Mouse (Mus musculus) cerebellum, postnatal 25 days (tissue): ENCODE measurements around the gene Car5a.
A peak's percentile ranks its signal among the peaks of the same experiment; 100 is the strongest.

Source experiments
- DNase-seq, 2 experiments: peaks; one replicate each; pipeline ENCODE4 v3.0.0; 2021; ENCODE audit warnings: mixed read lengths in 2 of 2

Car5a gene

DNA sequence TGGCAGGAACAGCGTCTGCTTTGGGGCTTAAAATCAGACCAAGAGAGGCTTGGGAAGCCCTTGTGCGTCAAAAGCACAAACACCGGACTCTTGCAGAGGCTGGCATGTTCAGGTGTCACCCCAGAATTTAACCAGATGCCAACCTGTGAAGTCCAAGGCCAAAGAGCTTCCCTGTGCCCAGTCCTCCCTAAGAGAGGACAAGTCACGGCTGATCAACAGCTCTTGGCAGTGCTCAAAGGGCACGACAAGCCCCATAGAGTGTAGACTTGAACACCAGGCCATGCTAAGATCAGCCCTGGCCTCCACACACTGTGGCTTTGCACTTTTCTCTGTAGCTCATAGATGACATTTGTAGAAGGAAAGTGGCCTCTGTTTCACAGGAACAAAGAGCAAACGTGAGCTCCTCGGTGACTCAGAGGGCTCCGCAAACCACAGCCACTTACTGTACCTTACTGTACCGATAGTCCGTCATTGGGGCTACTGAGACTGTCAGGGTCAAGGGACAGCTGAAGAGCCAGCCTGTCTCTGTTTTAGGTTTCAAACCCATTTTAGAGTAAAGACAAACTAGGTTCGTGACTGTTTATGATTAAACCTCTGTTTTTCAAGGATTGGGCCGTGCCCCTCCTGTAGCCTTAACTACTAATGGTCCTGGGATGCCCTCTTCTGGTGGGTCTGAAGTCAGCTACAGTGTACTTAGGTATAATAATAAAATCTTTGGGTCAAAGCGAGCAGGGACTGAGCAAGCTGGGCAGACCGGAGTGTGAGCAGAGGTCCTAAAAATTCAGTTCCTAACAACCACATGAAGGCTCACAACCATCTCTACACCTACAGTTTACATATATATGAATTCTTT lies 11.8 kb downstream of the Car5a start:
- DNase-seq, result no peak

DNA sequence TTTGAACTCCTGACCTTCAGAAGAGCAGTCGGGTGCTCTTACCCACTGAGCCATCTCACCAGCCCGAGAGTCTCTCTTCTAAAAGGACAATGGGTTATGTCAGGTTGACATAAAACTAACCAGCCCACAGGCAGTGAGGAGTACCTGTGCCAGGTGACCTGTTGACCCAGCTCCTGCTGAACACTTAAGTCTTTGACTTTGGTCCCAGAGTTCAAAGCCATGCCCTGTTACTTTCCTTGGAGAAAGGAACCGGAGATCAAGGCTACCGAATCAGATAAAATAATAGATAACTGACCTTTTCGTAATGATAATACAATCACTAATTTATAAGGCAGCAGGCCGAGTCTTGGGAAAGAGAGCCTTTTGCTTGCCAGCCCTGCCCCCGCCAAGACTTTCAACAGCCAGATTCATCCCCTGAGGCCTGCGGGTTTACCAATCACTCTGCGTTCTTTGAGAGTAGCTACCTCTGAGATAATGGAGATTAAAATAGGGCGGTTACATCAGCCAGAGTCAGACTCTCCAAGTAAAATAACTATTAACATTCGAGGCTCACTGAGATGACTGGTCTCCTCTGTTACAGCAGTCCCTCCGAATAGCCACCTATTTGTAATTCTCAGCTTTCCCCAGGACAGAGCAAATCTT lies 12.6 kb downstream of the Car5a start:
- DNase-seq, result no peak

DNA sequence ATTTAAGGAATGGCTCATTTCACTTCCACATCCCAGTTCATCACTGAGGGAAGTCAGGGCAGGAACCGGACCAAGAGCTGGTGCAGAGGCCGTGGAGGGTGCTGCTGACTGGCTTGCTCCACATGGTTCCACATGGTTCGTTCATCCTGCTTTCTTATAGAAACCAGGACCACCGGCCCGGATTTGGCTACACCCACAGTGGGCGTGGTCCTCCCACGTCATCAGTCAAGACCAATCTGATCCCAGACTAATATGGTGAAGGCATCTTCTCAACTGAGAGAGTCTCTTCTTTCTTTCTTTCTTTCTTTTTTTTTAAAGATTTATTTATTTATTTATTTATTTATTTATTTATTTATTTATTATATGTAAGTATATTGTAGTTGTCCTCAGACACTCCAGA lies 13.1 kb downstream of the Car5a start:
- no peak for DNase-seq

DNA sequence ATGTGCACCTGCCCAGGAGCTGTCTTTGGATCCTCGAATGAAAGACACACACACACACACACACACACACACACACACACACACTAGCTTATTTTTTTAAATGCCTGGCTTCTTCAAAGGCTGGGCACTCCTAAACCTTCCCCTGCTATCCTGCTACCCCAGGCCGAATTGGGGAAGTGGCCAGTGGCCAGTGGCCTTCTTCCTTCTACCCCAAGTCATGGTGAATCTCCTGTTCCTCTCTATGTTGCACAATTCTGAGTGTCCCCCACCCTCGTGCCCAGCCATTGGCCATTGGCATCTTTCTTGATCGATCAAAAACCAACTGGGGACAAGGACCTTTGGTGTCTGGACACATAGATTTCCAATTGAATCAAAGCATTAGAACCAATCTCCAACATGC lies 14.7 kb downstream of the Car5a start:
- no peak for DNase-seq

DNA sequence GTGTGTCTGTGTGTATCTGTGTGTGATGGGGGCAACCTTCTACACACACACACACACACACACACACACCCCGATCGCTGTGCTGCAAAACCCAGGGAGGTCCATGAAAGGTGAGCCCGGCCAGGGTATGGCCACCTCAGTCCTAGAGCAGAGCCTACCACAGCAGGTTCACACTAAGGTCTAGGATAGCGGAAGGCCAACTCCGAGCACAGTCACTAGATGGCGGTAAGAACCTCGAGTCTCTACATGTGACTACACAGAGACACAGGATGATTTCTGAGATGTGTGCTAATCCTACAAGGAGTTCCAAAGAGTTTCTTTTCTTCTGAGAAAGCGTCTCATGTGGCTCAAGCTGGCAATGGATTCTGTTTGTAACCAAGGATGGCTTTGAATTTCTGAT lies 17.4 kb downstream of the Car5a start:
- peak; percentile 63 to 77 for DNase-seq

DNA sequence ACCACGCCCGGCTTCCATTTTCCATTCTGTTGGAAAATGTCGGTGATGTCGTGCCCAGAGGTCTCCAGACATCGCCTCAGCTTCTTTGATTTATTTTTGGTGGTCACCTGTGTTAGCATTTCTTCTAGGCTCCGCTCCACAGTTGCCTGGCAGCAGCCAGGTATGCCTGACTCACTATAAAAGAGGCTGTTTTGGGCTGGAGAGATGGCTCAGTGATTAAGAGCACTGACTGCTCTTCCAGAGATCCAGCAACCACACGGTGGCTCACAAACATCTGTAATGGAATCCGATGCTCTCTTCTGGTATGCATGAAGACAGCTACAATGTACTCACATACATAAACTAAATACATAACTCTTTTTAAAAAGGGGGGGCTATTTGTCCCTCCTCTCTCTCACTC lies 18.4 kb downstream of the Car5a start:
- no peak for DNase-seq

DNA sequence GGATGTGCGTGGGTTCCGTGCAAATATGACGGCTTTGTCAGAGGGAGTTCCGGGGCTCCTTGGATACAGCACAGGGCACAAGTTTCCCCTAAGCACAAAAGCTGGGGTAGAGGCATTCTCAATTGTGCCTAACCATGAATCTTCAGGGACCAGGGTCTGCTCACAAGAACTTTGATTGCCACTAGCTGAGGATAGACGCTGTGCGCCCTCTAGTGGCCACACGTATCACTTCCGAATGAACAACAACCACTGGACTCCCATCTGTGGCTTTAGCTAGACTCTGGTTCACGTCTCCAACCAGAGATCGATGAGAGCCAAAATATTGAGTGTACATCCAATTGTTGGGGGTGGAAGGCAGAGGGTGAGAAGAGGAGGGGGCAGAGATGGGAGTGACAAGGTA lies 19.1 kb downstream of the Car5a start:
- DNase-seq, result peak; percentile 77 to 87

DNA sequence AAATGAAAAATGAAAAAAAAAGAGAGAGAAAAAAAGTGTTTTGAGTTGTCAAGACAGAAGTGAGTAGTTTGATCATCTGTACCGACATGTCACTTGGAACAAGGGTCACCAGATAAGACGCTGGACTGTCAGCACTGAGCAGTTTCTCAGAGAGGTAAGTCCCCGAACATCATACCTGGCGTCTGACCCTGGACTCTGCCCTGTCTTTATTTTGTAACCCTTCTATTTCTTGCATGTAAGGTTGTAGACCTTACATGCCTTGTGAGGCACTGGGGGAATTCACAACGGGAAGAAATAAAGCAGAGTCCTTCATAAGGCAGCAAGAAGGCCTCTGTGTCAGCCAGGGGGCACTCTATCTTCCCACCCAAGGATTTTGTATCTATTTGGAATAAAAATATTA lies 20.0 kb downstream of the Car5a start:
- no peak for DNase-seq

DNA sequence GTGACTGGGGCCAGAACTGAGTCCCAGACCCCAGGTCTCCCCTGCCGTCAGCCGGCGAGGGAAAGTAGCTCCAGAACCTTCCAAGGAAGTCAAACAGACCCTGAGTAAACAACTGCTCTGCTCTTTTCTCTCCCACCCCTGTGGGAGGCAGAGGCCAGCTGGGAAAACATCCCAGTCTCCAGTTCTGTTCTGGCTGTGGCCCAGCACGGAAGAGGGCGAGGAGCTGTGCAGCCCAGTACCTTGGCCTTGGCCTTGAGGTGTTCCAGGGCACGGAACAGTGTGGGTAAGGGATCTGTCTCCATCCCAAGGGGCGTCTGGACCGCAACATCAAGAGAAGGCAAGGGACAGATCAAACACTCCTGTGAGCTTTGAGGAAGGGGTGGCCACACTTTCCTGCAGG lies 22.6 kb downstream of the Car5a start:
- no peak for DNase-seq

DNA sequence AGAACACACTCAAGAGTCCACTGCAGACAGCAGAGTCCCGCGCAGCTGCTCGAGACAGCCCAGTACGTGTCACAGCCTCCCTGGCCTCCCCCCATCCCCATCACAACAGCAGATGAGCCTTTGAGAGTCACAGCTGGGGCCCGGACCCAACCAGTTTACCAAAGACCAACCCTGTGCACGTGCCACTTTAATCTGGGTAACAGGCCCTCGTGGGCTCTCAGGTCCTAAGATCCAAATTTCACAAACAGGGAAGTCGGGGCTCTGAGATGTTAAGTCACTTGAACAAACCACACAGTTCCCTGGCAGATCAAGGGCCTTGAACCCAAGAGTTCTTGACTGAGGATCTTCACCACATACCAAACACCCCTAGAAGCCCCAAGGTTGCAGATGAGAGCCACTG lies 23.1 kb downstream of the Car5a start:
- no peak for DNase-seq

DNA sequence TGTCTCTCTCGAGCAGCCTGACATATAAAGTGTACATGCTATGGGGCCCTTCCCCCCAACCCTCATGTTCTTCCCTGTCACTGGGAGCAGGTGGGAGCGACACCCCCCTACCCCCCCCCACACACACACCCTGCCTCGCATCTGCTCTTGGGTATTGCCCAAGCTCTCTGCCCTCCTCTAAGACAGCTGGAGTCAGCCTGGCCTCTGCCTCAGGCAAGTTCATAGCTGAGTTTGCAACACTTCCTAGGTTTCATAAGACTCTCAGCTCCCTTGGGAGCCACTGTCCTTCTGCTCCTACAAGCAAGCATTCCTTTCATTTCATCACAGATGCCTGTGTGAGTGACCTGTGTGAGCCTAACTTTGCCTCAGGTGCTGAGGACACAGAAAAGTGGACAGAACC lies 25.0 kb downstream of the Car5a start:
- no peak for DNase-seq

DNA sequence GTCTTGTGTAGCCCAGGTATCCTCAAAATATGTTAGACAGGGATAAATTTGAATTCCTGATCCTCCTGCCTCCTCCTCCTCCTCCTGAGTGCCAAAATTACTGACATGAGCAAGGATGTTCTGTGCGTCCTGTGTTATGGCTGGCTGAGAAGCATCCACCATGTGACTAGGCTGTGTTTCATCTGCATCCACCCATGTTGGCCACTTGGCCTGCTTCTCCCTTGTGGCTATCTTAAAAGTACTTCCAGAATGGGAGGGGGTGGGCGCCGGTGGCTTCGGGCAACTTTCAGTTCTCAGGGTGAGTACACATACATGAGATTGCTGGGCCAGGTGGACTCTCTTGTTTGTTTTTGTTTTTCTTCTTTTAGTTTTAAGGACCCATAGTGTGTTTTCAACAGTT lies 25.5 kb downstream of the Car5a start:
- no peak for DNase-seq

DNA sequence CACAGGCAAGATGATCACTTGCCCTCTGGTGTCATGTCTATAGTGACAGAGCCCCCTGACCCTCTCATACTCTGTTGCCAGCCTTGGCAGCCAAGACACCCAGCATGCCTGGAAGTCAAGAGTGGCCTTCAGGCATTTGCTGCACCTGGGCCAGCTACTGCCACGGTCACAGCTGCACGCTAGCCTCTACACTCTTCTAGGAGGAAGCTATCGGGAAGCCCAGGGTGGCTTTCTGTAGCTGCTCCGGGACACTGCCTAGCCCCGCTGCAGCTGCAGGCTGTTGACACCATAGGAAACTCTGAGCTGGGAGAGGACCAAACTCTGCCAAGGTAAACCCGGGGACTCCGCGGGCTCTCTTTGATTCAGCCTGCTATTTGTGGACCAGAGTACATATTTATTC lies 31.3 kb downstream of the Car5a start:
- no peak for DNase-seq

DNA sequence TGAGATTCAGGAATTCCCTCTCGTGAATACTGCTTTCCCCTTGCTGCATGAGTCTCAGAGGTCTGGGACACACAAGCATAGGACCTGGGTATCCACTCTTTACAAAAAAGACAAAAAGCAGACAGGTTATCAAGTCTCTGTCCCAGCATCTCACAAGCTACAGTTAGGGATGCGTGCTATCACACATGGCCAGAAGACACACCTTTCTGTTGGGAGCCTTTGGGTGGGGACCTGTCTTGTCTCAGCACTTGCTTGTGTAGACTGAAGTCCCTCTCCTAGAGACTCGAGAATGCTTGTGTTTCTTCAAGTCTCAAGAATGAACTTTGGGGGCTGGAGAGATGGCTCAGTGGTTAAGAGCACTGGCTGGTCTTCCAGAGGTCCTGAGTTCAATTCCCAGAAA lies 31.9 kb downstream of the Car5a start:
- DNase-seq, result no peak

DNA sequence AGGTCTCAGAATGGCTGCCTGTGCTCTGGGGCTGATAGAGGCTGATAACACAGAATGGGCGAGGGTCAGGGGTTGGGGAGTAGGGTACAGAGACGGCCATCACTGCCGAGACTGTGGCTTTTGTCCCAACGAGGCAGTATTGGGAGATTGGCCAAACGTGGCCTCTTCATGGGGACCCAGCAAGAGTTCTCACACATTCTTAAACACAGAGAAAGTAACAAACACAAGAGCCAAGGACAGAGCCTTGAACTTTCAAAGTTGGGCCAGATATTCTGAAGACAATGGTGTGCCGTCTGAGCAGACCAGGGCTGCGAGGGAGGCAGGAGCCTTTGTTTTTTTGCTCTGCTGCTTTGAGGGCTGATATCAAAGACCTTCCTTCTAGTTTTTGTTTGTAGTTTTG lies 32.7 kb downstream of the Car5a start:
- no peak for DNase-seq

DNA sequence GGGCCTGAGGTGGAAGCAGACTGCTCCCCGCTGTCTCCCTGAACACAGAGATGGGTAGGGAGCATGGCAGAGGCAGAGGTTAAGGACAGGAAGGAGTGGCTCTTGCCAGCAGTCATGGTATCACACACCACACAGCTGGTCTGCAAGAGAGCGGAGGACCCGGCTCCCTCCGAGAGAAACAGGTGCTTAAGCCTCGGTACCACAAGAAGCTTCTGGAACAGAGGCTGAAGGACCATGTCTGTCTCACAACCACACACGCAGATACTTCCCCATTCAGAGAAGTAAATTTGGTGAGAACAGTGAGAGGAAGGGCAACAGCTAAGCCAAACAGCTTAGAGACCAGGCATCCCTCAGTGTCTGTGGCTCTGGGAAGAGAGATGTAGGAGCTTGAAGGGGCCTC lies 33.3 kb downstream of the Car5a start:
- DNase-seq, result no peak

DNA sequence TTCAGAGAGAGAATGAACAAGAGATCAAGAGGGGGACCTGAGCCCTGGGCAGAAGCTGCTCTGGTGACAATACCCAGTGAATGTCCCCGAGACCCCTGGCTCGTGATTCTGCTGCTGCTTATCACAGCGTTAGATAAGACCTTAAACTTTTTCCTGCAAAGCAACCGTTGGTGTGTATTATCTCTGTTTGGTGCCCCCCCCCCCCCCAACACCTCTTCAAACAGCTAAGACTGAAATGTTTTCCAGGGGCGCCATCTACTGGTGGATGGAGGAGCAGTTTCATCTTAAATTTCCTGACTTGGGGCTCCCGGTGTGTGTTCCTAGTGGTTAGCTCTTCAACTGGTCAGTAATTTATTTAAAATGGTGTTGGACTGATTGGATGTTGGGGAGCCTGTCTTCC lies 35.0 kb downstream of the Car5a start:
- DNase-seq, result peak; percentile 82 to 90

DNA sequence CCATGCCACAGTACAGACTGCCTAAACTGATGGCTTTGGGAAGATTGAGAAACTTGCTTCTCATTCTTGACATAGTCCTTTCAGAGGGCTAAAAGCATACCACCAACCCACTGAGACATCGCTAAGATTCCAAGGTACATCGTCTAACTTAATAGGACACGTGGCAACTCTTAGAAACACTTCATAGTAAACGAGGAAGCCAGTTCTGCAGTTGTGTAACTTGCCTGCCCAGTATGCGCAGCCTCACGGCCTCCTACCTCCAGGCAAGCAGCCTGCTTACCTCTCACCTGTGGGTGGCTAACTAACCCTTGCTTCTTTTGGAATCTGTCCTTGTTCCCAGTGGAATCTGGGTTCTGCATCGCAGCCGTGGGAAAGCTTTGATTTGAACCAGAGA lies 35.6 kb downstream of the Car5a start:
- no peak for DNase-seq

DNA sequence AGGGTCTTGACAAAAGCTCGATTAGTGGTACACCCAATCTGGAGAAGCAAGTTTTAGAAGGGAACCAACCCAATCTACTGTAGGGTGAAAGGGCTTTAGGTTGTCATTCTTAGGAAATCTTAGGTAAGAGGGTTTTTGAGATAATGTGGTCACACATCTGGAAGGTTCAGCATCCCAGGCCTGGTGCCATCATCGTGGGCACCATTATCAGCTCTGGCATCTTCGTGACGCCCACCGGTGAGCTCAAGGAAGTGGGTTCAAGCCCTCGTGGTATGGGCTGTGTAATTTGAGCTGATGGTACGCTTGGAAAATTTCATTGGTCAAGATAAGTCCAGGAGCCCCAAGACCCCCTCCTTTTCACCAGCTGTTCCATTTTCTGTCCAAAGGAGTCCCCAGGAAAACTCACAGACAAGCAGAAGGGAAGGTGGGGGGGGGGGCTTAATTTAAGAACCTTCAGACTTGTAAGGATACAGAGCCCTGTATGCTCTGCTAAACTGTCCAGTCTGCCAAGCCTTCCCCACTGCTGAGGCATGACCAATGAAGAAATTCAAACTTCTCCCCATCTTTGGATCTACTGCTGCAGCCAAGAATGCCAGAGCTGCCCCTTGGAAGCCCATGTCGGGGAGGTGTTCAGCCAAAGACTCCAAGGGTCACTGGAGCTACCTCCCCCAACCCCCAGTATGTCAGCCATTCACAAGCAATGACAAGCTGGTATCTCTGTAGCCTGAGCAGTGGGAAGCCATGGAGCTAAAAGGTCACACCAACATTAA lies 36.1 kb downstream of the Car5a start:
- no peak for DNase-seq

DNA sequence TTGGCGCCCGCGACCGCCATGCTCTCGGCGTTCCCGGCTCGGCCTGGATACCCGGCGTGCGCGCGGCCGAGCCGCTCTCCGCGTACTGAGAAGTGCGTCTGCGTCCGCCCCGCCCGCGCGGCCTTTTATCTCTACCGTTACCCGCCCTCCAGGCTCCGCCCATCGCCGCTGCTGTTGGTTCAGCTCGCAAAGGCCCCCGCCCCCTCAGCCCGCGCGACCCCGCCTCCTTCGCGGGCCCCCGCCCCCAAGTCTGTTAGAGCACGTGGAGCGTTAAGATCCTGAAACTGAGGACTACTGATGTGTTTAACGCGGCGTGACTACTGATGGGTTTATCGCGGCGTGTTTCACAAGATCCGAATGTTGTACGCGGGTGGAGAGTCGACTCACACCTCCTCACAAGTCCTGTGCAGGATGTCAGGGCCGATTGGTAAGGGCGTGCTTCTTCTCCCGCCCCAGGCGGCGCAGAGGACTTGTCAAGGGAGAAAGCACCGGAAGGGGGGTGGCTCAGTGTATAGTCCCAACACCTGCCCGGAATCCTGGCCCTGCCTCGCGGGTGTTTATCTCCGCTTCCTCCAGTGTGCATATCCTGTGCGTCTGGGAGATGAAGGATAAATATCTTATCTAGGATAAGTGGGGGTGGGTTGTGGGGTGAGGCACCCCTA lies 37.0 kb downstream of the Car5a start, which contains the start of gene Slc7a5:
Slc7a5 (minus strand) TSS at position 108 of the 662 bp plus-strand sequence.
- peak; percentile 99 for DNase-seq

DNA sequence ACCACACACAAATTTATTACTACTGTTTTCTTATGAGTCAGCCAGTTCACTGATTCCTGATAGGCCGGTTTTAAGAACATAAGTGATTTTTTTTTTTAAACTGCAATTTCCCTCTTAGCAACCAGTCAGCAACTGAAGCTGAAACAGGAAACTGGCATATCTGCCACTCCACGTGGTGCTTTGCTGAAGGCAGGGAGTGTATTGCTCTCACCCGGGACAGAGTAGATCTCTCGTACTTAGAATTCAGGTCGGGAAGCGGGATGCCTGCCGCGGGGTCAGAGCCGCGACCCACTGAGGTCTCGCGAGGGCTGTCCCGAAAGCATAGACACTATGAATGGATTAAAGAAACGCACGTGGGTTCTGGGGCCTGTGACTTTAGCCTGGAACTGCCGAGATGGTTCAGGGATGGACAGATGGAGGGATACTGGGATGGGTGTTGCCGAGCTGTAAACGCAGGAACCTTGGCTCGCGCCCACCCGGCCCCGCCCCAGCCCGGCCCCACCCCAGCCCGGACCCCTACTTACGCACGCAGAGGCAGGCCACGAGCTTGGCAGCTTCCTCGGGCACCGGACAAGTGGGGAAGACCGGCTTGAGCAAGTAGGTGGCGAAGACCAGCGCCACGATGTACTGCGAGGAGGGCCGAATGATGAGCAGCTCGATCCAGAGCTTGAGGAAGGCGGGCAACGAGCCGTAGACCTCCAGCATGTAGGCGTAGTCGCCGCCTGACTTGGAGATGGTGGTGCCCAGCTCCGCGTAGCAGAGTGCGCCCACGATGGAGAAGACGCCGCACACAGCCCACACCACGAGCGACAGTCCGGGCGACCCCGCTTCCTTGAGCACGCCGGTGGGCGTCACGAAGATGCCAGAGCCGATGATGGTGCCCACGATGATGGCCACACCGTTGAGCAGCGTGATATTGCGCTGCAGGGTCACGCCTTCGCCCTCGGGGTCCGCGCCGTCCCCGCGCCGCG lies 37.9 kb downstream of the Car5a start:
- peak; percentile 52 to 63 for DNase-seq

DNA sequence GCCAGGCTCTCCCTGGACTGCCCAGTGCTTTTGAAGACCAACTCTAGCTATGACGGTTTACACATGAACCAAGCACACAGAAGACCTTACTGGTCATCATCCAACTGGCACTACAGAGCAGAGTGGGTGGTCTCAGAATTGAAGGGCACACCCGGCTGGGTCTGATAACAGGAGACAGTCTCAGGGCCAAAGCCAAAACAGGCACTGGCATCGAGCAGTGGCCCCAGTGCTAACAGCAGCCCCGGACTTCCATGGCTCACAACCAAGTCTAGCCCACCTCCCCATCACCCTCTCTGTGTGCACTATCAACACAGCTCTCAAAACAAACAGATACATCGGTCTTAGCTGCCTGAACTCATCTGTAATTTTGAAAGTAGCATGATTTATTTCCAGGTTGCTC lies 38.8 kb downstream of the Car5a start:
- DNase-seq, result peak in 1 of 2 experiments; percentile 34
